Mouse (Mus musculus): ENCODE results near the gene Cbx4. TPM values are rescaled to one million over a fixed set of nuclear protein-coding genes. Genes with fewer than 3 reads are reported as not detected.

Gene Cbx4
- polyA plus RNA-seq, 1 experiment: 12.1 TPM

DNA sequence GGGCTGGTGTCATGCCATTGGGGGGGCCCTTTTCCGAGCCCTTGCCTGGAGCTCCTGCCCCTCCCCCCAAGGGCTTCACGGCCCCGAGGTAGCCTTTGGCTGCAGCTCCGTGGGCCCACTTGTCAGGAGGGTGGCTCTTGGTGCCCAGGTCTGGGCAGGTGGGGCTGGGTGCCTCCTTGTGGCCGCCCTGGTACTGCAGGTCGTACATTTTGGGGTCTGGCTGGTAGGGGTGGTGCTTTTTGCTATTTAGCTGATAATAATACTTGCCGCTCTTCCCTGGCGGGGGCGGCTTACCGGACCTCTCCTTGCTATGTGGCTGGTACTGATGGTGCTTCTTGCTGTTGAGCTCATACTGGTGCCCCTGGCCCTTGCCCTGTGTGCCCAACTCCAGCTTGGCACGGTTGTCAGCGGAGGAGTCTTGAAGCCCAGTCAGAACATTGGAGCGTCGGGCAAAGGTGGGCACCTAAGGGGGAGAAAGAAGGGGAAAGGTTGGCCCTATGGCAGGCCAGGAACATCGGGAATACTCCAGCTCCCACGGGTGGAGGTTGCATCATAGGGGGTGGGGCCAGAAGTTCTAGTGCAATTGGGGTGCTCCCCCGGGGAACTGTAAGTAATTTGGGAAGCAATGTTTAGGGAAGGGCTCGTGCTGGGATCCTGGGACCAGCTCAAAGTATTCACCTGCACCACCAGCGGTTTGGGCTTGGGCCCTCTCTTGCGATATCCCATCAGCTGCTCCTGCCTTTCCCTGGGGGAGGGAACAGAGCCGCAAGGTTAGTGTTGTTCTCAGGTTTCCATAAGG, 4.0 kb downstream of the Cbx4 start:
- H3K36me3 ChIP-seq (ENCODE audit: control insufficient read depth, insufficient read depth): peaks cover 35% of the 10 kb centered on the region
- TF ChIP-seq MYOG (IDR thresholded peaks at IDR 0.05; ENCODE audit: control insufficient read depth, extremely low read depth, insufficient read length) (no peak), USF1 (IDR thresholded peaks at IDR 0.05; ENCODE audit: low read depth) (no peak), CEBPB (IDR thresholded peaks at IDR 0.05; ENCODE audit: low read depth) (peak; percentile 51), MAX (IDR thresholded peaks at IDR 0.05) (no peak), CTCF (IDR thresholded peaks at IDR 0.05; ENCODE audit: control insufficient read depth, insufficient read depth, insufficient read length) (no peak), FOSL1 (IDR thresholded peaks at IDR 0.05; ENCODE audit: insufficient read depth, low read length, poor library complexity, severe bottlenecking) (no peak), MYOD1 (IDR thresholded peaks at IDR 0.05; ENCODE audit: control insufficient read depth, insufficient read length, low read depth) (no peak)
- peaks cover 12% of the 10 kb centered on the region for H3K79me3 ChIP-seq (ENCODE audit: low read depth)
- no peak overlapping the region for H3ac ChIP-seq (ENCODE audit: control insufficient read depth, insufficient read length, low read depth)
- H3K27me3 ChIP-seq (ENCODE audit: control insufficient read depth, insufficient read depth, insufficient read length): no peaks in the 10 kb centered on the region
- H3K4me3 ChIP-seq (ENCODE audit: insufficient read depth, poor library complexity, severe bottlenecking): no peak overlapping the region
- peaks cover 28% of the 10 kb centered on the region for H3K79me2 ChIP-seq (ENCODE audit: control insufficient read depth, insufficient read depth)

GRCm38 (mm10) chr11:119081148-119081838, 4.7 kb downstream of the Cbx4 start:
- peaks cover 28% of the 10 kb centered on the region for H3K79me2 ChIP-seq (ENCODE audit: control insufficient read depth, insufficient read depth)
- H3ac ChIP-seq (ENCODE audit: control insufficient read depth, insufficient read length, low read depth): no peak overlapping the region
- peaks cover 35% of the 10 kb centered on the region for H3K36me3 ChIP-seq (ENCODE audit: control insufficient read depth, insufficient read depth)
- no peaks in the 10 kb centered on the region for H3K27me3 ChIP-seq (ENCODE audit: control insufficient read depth, insufficient read depth, insufficient read length)
- no peak for TF ChIP-seq USF1 (IDR thresholded peaks at IDR 0.05; ENCODE audit: low read depth)
- no peak for TF ChIP-seq MYOD1 (IDR thresholded peaks at IDR 0.05; ENCODE audit: control insufficient read depth, insufficient read length, low read depth)
- TF ChIP-seq FOSL1 (IDR thresholded peaks at IDR 0.05; ENCODE audit: insufficient read depth, low read length, poor library complexity, severe bottlenecking): no peak
- no peak for TF ChIP-seq MYOG (IDR thresholded peaks at IDR 0.05; ENCODE audit: control insufficient read depth, extremely low read depth, insufficient read length)
- TF ChIP-seq CTCF (IDR thresholded peaks at IDR 0.05; ENCODE audit: control insufficient read depth, insufficient read depth, insufficient read length): no peak
- TF ChIP-seq CEBPB (IDR thresholded peaks at IDR 0.05; ENCODE audit: low read depth): no peak
- TF ChIP-seq MAX (IDR thresholded peaks at IDR 0.05): no peak
- peaks cover 12% of the 10 kb centered on the region for H3K79me3 ChIP-seq (ENCODE audit: low read depth)
- H3K4me3 ChIP-seq (ENCODE audit: insufficient read depth, poor library complexity, severe bottlenecking): no peak overlapping the region

DNA sequence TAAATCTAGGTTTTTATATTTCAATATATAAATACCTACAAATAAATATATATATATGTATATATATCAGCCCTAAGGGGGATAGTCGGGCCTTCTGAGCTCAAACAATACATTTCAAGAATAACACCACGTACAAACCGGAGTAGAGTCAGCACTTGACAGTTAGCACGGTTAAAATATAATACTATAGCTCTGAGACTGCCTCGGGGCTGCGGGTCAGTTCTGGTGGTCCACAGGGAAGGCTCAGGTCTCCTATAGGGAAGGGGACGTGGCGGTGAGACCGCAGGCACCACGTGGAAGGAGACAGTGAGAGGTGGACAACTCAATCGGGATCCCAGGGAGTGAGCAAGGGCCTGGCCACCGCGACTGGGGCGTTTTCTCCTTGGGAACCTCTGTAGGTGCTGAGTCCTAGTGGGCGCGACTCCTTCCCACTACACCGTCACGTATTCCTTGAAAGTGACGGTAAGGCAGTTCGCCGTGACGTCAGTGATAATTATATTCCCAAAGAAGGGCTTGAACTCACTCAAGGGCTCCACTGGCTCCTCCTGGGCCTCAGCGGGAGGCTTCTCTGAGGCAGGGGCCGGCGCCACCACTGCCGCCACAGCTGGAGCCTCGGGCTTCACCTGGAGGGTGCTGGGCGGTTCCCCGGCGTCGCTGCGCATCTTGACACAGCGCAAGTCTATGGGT, 5.4 kb downstream of the Cbx4 start:
- TF ChIP-seq CTCF (IDR thresholded peaks at IDR 0.05; ENCODE audit: control insufficient read depth, insufficient read depth, insufficient read length): no peak
- TF ChIP-seq CEBPB (IDR thresholded peaks at IDR 0.05; ENCODE audit: low read depth): no peak
- no peak for TF ChIP-seq FOSL1 (IDR thresholded peaks at IDR 0.05; ENCODE audit: insufficient read depth, low read length, poor library complexity, severe bottlenecking)
- TF ChIP-seq MAX (IDR thresholded peaks at IDR 0.05): no peak
- TF ChIP-seq MYOD1 (IDR thresholded peaks at IDR 0.05; ENCODE audit: control insufficient read depth, insufficient read length, low read depth): no peak
- TF ChIP-seq USF1 (IDR thresholded peaks at IDR 0.05; ENCODE audit: low read depth): no peak
- TF ChIP-seq MYOG (IDR thresholded peaks at IDR 0.05; ENCODE audit: control insufficient read depth, extremely low read depth, insufficient read length): no peak
- Histone ChIP-seq H3K4me3 (ENCODE audit: insufficient read depth, poor library complexity, severe bottlenecking) (no peak overlapping the region), H3K79me2 (ENCODE audit: control insufficient read depth, insufficient read depth) (peaks cover 28% of the 10 kb centered on the region), H3K36me3 (ENCODE audit: control insufficient read depth, insufficient read depth) (peaks cover 35% of the 10 kb centered on the region), H3K27me3 (ENCODE audit: control insufficient read depth, insufficient read depth, insufficient read length) (no peaks in the 10 kb centered on the region), H3ac (ENCODE audit: control insufficient read depth, insufficient read length, low read depth) (no peak overlapping the region), H3K79me3 (ENCODE audit: low read depth) (peaks cover 12% of the 10 kb centered on the region)

DNA sequence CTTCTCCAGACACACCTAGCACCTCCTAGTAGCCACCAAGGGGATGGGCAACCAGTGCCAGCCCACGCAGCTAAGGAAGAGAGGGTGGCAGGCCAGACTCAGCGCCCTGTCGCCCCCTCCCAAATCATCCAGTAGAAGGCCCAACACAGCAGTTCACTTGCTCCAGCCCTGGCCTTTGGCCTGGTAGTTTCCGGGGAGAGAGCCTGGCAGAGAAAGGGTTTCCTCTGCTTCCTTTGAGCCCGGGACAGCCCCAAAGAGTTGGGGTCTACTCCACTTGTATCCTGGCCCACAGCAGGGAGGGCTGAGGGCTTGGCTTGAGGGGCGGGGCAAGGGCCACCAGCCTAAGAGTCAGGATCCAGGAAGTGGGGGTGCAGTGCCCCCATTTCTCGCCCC, 6.6 kb downstream of the Cbx4 start:
- peaks cover 35% of the 10 kb centered on the region for H3K36me3 ChIP-seq (ENCODE audit: control insufficient read depth, insufficient read depth)
- H3K79me2 ChIP-seq (ENCODE audit: control insufficient read depth, insufficient read depth): peaks cover 18% of the 10 kb centered on the region
- H3K79me3 ChIP-seq (ENCODE audit: low read depth): peaks cover 8% of the 10 kb centered on the region
- no peaks in the 10 kb centered on the region for H3K27me3 ChIP-seq (ENCODE audit: control insufficient read depth, insufficient read depth, insufficient read length)
- H3ac ChIP-seq (ENCODE audit: control insufficient read depth, insufficient read length, low read depth): no peak overlapping the region
- H3K4me3 ChIP-seq (ENCODE audit: insufficient read depth, poor library complexity, severe bottlenecking): no peak overlapping the region
- TF ChIP-seq CTCF (IDR thresholded peaks at IDR 0.05; ENCODE audit: control insufficient read depth, insufficient read depth, insufficient read length) (no peak), MYOD1 (IDR thresholded peaks at IDR 0.05; ENCODE audit: control insufficient read depth, insufficient read length, low read depth) (no peak)

GRCm38 (mm10) chr11:119078691-119079444, 7.2 kb downstream of the Cbx4 start:
- no peak overlapping the region for H3ac ChIP-seq (ENCODE audit: control insufficient read depth, insufficient read length, low read depth)
- no peak for TF ChIP-seq MYOD1 (IDR thresholded peaks at IDR 0.05; ENCODE audit: control insufficient read depth, insufficient read length, low read depth)
- H3K79me3 ChIP-seq (ENCODE audit: low read depth): peaks cover 5% of the 10 kb centered on the region
- H3K79me2 ChIP-seq (ENCODE audit: control insufficient read depth, insufficient read depth): peaks cover 12% of the 10 kb centered on the region
- H3K27me3 ChIP-seq (ENCODE audit: control insufficient read depth, insufficient read depth, insufficient read length): no peaks in the 10 kb centered on the region
- no peak overlapping the region for H3K4me3 ChIP-seq (ENCODE audit: insufficient read depth, poor library complexity, severe bottlenecking)
- H3K36me3 ChIP-seq (ENCODE audit: control insufficient read depth, insufficient read depth): peaks cover 35% of the 10 kb centered on the region

All from C2C12 (cell line).